Mouse (Mus musculus): ENCODE measurements around the gene Olfr1167.
"Not testable (repeated sequence)": the region's sequence is repeated elsewhere in the genome, so short reads cannot be mapped to it uniquely, and the experiment has no call there.

Gene Olfr1167

DNA sequence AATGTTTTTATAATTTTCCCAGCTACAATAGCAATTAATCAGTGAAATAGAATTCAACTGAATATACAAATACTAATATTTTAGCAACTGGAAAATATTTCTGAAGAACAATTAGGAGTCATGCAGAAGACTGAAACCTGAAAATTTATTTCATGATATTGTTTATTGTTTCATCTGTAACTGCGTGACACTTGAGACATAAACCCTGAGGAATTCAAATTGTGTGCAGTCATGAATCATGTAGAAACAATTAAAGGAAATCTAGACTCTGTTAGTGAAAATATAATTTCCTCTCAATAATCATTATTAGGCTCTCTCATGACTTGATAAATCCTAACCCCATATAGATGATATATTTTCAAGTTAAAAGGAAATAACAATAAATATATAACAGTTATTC is at the start of gene Olfr1167:
TSS of gene Olfr1167 (minus strand) at position 101 of the 400 bp plus-strand sequence.
- DNase-seq (ENCODE audit: low spot score): not testable (repeated sequence)

DNA sequence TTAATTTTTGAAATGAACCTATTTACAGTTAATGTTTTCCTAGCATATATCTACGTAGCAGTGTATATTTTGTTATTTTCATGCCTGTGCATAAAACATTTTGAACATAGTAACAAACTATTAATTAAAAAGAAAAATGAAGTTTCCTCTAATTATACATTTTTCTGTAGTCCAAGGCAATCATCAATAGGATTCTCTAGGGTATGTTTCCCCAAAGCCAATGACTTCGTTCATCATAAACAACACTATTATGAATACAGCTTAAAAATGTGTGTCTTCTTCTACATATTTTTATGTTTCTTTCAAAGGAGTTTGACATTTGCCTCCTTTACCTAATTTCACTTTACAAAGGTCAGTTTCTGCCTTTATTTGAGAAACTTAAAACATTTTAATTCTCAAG is 26.6 kb upstream of the Olfr1167 start, which contains the start of gene Olfr1168:
TSS of gene Olfr1168 (plus strand) at position 301 of the 400 bp plus-strand sequence.
- no peak for DNase-seq (ENCODE audit: low spot score)

DNA sequence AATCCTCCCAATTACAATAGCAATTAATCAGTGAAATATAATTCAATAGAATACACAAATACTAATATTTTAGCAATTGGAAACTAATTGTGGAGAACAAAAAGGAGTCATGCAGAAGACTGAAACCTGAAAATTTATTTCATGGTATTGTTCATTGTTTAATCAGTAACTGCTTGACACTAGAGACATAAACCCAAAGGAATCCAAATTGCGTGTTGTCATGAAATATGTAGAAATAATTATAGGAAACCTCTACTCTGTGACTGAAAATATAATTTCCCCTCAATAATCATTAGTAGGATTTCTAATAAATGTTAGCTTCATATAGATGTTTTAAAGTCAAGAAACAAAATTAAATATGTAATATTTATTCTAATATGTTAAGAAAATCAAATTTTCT is 26.8 kb downstream of the Olfr1167 start, which contains the start of gene Olfr1166:
TSS of gene Olfr1166 (minus strand) at position 101 of the 400 bp plus-strand sequence.
- DNase-seq (ENCODE audit: low spot score): no peak
